Mouse (Mus musculus) liver, embryonic 14.5 days (tissue): Measurements from ENCODE around the gene Tmcc3.

Experiments
- CTCF ChIP-seq: IDR thresholded peaks from 2 replicates; pipeline ENCODE4 v1.5.1; 2016; ENCODE audit warnings: antibody characterized with exemption, low read depth, control low read depth
- EP300 ChIP-seq: IDR thresholded peaks from 2 replicates; pipeline ENCODE4 v1.6.1; 2016; ENCODE audit warnings: antibody characterized with exemption, low read depth

GRCm38 (mm10) chr10:94342256-94342655 lies 30.5 kb downstream of the Tmcc3 start:
- TF ChIP-seq CTCF (no peak), EP300 (no peak)
